Mouse (Mus musculus) intestine, embryonic 16.5 days (tissue): Measurements from ENCODE around the gene Acsbg1. TPM values are rescaled to one million over a fixed set of nuclear protein-coding genes. Genes with fewer than 3 reads are reported as not detected.

Experiments
- ATAC-seq: fragments of 200-750 bp; cut with Nextera tagmentation; 2 replicates; pipeline ENCODE4 v1.8.0; 2017; ENCODE audit warnings: moderate TSS enrichment, moderate library complexity
- H3K27ac ChIP-seq: fragments of 300-500 bp; sonication (generic); 2 replicates; pipeline ENCODE4 v1.5.1; 2014; ENCODE audit warnings: mild to moderate bottlenecking, low read length
- H3K27me3 ChIP-seq: fragments of 300-500 bp; sonication (generic); replicated peaks from 2 replicates; pipeline ENCODE4 v1.6.1; 2014; ENCODE audit warnings: low read length, control low read depth, mixed read lengths; ENCODE audit not compliant: control insufficient read depth, insufficient read depth
- H3K36me3 ChIP-seq: fragments of 300-500 bp; sonication (generic); 2 replicates; pipeline ENCODE4 v1.6.1; 2014; ENCODE audit warnings: low read length, control low read depth; ENCODE audit not compliant: control insufficient read depth, insufficient read depth
- H3K4me1 ChIP-seq: fragments of 300-500 bp; sonication (generic); 2 replicates; pipeline ENCODE4 v1.6.1; 2014; ENCODE audit warnings: low read length, control low read depth, mixed read lengths; ENCODE audit not compliant: control insufficient read depth, insufficient read depth
- H3K4me2 ChIP-seq: fragments of 300-500 bp; sonication (generic); 2 replicates; pipeline ENCODE4 v1.6.1; 2014; ENCODE audit warnings: low read depth, low read length, control low read depth
- H3K4me3 ChIP-seq: fragments of 300-500 bp; sonication (generic); 2 replicates; pipeline ENCODE4 v1.5.1; 2014; ENCODE audit warnings: mild to moderate bottlenecking, low read length
- H3K9ac ChIP-seq: fragments of 300-500 bp; sonication (generic); 2 replicates; pipeline ENCODE4 v1.6.1; 2014; ENCODE audit warnings: low read depth, low read length
- H3K9me3 ChIP-seq: fragments of 300-500 bp; sonication (generic); 2 replicates; pipeline ENCODE4 v1.6.1; 2016; ENCODE audit warnings: low read length, control low read depth; ENCODE audit not compliant: control insufficient read depth
- WGBS: fragments of 180-500 bp; shearing (Covaris S2); extraction: QIAGEN DNeasy Blood & Tissue Kit; methylation state at CpG from one replicate; pipeline ENCODE4 v1.1.7; 2014; 5-methylcytosine and 5-hydroxymethylcytosine counted together
- polyA plus RNA-seq: library from polyadenylated mRNA; unstranded; fragments of >200 nt; fragmentation: Nextera tagmentation; extraction: Ambion mirVana; gene quantifications from 2 replicates; pipeline ENCODE4 v1.2.1, GENCODE M21; 2015

The Acsbg1 gene
- 0.15 and 0.91 TPM in 2 replicates for polyA plus RNA-seq

DNA sequence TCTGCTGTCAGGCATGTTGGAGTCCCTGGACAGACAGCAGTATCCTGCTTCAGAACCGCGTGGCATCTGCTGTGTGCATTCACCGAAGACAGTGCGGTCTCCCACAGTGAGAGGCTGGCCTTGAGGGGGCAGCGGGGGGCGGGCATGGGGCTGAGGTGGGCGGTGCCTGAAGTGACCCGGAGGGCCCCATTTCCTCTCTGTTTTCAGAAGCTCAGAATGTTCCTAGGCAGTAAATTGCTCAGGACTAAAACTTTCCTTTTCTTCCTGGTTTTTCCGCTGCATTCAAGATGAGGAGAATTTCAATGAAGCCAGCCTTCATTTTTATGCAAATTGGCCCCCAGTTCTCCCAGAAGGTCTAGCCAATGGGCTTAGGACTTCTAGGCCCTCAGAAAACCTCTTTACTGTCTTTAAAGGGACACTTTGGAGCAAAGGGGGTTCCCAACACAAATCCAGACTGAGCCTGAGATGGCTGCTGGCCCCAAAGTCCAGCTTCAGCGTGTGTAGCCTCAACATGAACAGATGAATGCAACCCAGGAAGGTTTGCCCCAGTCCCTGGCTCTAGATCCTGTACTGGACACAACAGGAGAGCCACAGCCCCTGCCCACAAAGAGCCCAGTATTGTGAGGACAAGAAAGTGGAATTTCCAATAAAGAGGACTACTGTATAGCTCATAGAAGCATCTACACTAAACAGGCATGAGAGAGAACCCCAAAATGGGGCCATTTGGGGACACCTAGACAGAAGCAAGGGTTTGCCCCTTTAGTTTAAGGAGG lies at the start of gene Acsbg1:
TSS of gene Acsbg1 (minus strand) at position 266 of the 773 bp plus-strand sequence.
- WGBS: 32% methylated on average over 10 of the region's 10 CpGs
- H3K9ac ChIP-seq: no peak within 1 kb of the TSS
- H3K27ac ChIP-seq: no peak within 1 kb of the TSS
- ATAC-seq: no peak
- no peaks in the 10 kb centered on the region for H3K27me3 ChIP-seq
- no peaks in the 10 kb centered on the region for H3K36me3 ChIP-seq
- 0 out of 2 replicates have a peak, but pooled peaks cover 3% of the 10 kb centered on the region for H3K9me3 ChIP-seq
- H3K4me2 ChIP-seq: no peak within 1 kb of the TSS
- no peak within 1 kb of the TSS for H3K4me3 ChIP-seq
- no peaks in the 10 kb centered on the region for H3K4me1 ChIP-seq

DNA sequence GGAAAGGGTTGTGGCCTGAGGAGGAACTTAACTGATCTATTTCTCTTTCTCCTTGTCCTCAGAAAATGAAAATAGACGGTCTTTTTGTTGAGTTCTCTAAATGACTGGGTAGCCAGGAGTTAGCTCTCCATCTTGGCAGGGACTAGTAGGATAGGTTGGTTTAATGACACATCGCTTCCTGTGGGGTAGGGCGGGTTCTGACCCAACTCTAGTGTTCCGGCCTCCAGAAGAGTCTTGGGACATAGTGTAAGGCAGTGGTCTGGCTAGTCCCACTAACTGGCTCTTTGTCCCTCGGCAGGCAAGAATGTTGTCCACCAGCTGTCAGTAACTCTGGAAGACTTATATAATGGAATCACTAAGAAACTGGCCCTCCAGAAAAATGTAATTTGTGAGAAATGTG lies 46.4 kb upstream of the Acsbg1 start:
- H3K4me3 ChIP-seq: no peak overlapping the region
- H3K36me3 ChIP-seq: no peaks in the 10 kb centered on the region
- H3K9me3 ChIP-seq: no peaks in the 10 kb centered on the region

DNA sequence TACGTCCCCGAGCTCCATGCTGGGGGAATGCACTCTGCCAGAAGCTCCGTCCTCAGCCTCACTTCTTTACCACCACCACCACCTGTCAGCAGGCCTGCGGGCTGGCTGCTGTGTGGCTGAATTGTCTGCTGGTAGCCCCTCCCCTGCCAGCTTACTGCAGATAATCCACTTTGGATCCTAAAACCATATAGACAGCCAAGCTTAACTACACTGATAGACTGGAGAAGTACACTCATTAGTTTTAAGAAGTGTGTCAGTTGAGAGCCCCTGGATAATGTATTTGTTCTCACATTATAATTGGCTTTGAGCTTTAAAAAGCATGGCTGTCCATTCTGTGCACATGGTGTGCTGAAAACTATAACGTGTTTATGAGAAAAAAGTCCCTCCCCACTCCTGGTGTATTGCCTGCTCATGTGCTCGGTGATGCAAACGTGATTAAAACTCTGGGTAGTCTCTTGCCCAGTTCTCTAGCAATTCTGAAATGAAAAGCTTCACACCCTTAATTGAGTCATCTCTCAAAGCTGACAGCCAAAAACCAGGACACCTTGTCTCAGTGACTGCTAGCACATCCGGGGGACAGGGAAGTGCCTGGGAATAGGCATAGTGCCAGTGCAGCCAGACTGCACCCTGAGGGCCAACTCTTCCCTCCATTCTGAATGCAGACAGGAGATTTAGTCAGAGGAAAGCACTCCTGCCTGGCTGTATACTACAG lies 45.8 kb upstream of the Acsbg1 start:
- Histone ChIP-seq H3K36me3 (no peaks in the 10 kb centered on the region), H3K9me3 (no peaks in the 10 kb centered on the region), H3K4me1 (no peaks in the 10 kb centered on the region), H3K27me3 (no peaks in the 10 kb centered on the region), H3K27ac (no peak overlapping the region), H3K4me3 (no peak overlapping the region), H3K4me2 (no peak overlapping the region), H3K9ac (no peak overlapping the region)
- WGBS: 66% methylated on average over 8 of the region's 8 CpGs
- ATAC-seq: no peak

More for the DNA sequence above, 46.4 kb upstream of the Acsbg1 start:
- Histone ChIP-seq H3K9ac (no peak overlapping the region), H3K4me2 (no peak overlapping the region), H3K27me3 (no peaks in the 10 kb centered on the region), H3K27ac (no peak overlapping the region), H3K4me1 (no peaks in the 10 kb centered on the region)
- 87% methylated on average over 5 of the region's 5 CpGs for WGBS
- no peak for ATAC-seq

DNA sequence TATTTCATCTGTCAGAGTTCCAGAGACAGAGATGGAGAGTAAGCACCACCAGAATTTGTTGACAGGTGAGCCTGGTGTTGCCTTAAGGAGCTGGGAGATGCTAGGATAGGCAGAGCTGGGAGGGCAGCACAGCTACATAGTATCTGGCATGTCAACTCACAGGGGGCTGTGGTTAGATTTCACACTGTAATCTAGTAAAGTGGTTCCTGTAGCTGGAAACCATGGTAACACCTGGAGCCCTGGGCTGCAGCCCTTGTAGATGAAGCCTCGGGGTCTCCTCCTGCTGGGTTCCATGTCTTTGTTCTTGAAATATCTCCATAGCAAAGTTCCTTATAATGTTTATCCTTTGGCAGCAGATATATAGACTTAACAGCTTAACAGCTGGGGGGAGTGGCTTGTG lies 43.9 kb upstream of the Acsbg1 start:
- no peak for ATAC-seq
- no peaks in the 10 kb centered on the region for H3K4me1 ChIP-seq
- no peaks in the 10 kb centered on the region for H3K9me3 ChIP-seq
- no peaks in the 10 kb centered on the region for H3K27me3 ChIP-seq
- H3K9ac ChIP-seq: no peak overlapping the region
- no peak overlapping the region for H3K27ac ChIP-seq
- no peak overlapping the region for H3K4me2 ChIP-seq
- no peaks in the 10 kb centered on the region for H3K36me3 ChIP-seq
- 22% methylated on average over 1 of the region's 1 CpGs for WGBS
- no peak overlapping the region for H3K4me3 ChIP-seq

DNA sequence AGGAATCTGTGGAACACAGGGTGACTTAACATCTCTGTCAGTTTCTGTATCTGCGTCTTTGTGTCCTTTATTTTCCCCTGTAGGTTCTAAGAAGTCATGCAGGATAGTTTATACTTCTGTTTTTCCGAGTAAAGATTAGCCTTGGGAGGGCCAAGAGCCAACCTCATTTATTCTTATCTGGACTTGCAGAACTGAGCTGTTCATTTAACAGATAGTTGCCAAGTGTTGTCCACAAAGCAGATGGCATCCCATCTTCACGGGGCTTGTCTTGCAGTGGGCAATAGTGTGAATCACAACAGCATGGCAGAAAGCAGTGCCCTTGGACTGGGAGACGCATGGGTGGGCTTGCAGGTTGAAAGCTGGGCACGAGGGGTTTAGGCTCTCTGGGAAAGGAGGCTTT lies 42.7 kb upstream of the Acsbg1 start:
- Histone ChIP-seq H3K4me1 (no peaks in the 10 kb centered on the region), H3K36me3 (no peaks in the 10 kb centered on the region), H3K9me3 (no peaks in the 10 kb centered on the region), H3K4me2 (no peak overlapping the region), H3K4me3 (no peak overlapping the region), H3K9ac (no peak overlapping the region), H3K27me3 (0 out of 2 replicates have a peak, but pooled peaks cover 3% of the 10 kb centered on the region), H3K27ac (no peak overlapping the region)
- 72% methylated on average over 5 of the region's 5 CpGs for WGBS
- ATAC-seq: no peak

DNA sequence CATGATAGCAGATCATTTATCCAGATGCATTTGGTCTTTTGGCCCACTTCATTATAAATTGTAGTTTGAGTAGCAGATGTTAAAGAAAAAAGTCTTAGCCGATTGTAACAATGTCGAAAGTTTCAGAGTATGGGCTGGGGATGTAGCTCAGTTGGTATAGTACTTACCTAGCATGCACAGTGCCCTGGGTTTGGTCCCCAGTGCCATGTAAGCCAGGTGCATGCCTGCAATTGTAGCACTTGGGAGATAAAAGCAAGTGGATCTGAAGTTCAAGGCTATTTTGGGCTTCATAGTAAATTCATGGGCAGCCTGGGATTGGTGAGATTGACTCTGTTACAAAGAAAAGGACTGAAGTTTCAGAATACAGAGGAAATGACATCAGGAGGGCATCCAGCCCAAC lies 40.9 kb upstream of the Acsbg1 start:
- ATAC-seq: no peak
- Histone ChIP-seq H3K36me3 (no peaks in the 10 kb centered on the region), H3K4me2 (no peak overlapping the region), H3K9me3 (no peaks in the 10 kb centered on the region), H3K4me1 (peaks cover 5% of the 10 kb centered on the region; the same call in 1 of the 2 replicates), H3K4me3 (no peak overlapping the region), H3K27me3 (peaks cover 9% of the 10 kb centered on the region; the same call in 1 of the 2 replicates), H3K9ac (no peak overlapping the region), H3K27ac (no peak overlapping the region)
- WGBS: 89% methylated on average over 2 of the region's 2 CpGs

DNA sequence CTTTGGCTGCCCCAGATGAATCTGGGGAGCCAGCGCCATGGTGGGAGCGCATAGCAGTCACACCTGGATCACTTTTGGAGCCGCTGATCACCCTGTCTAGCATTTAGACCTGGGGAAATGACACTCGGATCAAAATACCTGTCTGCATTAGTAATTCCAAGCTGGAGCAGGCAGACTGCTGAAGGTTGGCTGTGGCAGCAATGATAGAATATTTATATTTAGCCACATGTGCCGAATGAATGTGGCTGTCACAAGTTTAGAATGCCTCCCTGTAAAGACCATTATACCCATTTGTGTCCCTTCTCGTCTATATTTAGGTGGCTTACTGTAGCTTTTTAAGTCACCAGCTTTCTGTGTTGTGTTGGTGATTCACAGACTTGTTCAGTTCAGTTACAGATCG lies 39.1 kb upstream of the Acsbg1 start:
- no peak overlapping the region for H3K27ac ChIP-seq
- H3K4me2 ChIP-seq: no peak overlapping the region
- ATAC-seq: no peak
- peaks cover 9% of the 10 kb centered on the region; the same call in 1 of the 2 replicates for H3K27me3 ChIP-seq
- H3K9me3 ChIP-seq: peaks cover 5% of the 10 kb centered on the region; the same call in 1 of the 2 replicates
- no peak overlapping the region for H3K9ac ChIP-seq
- H3K36me3 ChIP-seq: no peaks in the 10 kb centered on the region
- H3K4me3 ChIP-seq: no peak overlapping the region
- H3K4me1 ChIP-seq: peaks cover 5% of the 10 kb centered on the region; the same call in 1 of the 2 replicates
- 85% methylated on average over 7 of the region's 7 CpGs for whole genome bisulfite sequencing

DNA sequence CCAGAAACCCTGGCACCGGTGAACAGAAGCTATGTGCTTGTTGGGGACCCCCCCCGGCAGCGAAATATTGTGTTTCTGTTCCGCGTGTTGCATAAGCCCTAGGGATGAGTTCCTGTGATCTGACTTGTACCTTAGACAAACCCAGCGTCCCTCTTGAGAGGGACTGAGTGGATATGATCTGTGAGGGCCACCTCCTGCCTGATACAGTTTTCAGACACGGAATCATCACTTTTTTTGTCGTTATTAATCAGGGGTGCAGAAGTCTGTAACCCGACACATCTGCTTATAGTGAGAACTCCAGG lies 38.5 kb upstream of the Acsbg1 start:
- Histone ChIP-seq H3K4me3 (peak overlapping the region; percentile 77), H3K9ac (peak overlapping the region; percentile 81), H3K27me3 (peaks cover 9% of the 10 kb centered on the region; the same call in 1 of the 2 replicates), H3K4me1 (peaks cover 5% of the 10 kb centered on the region; the same call in 1 of the 2 replicates), H3K9me3 (peaks cover 5% of the 10 kb centered on the region; the same call in 1 of the 2 replicates), H3K4me2 (peak overlapping the region; percentile 92), H3K36me3 (no peaks in the 10 kb centered on the region), H3K27ac (no peak overlapping the region)
- 18% methylated on average over 9 of the region's 9 CpGs for WGBS
- no peak for ATAC-seq

DNA sequence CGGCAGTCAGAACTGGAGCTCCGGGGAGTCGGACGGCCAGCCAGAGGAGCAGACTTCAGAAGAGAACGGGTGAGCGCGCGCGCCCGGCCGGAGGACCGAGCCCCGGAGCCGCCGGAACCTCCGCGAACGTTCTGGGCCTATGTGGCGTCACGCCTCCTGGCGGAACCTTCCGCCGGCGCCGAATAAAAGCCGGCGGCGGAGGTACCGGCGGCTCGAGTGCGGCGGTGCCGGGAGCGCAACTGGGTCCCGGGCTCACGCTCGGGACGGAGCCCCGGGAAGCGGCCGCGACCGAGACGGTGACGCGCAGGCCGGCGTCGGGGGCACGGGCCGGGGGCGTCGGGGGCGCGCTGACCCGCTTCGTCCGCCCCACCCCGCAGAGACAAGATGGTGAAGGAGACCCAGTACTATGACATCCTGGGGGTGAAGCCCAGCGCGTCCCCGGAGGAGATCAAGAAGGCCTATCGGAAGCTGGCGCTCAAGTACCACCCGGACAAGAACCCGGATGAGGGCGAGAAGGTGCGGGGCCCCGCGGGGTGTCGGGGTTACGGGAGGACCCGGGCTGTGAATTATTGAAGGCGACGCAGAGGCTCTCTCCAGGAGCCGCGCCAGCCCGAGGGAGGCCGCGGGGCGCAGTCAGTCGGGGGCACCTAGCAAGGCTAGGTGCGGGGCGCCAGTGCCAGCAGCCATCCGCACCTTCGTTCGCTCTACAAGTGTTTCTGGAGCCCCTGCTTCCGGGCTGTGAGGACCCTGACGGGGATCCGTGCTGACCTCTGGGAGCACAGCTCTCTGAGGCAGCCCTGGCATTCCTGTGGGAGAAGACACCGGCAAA lies 37.9 kb upstream of the Acsbg1 start:
- ATAC-seq: peak; percentile 81
- Histone ChIP-seq H3K9ac (peak overlapping the region; percentile 81), H3K36me3 (no peaks in the 10 kb centered on the region), H3K27ac (no peak overlapping the region), H3K4me1 (peaks cover 5% of the 10 kb centered on the region; the same call in 1 of the 2 replicates), H3K4me3 (peak overlapping the region; percentile 77), H3K4me2 (peak overlapping the region; percentile 92), H3K27me3 (peaks cover 9% of the 10 kb centered on the region; the same call in 1 of the 2 replicates), H3K9me3 (peaks cover 5% of the 10 kb centered on the region; the same call in 1 of the 2 replicates)
- under 1% methylated on average over 89 of the region's 92 CpGs for WGBS
